ENCODE assay signal across 26 mouse cellular contexts in the genomic region with DNA sequence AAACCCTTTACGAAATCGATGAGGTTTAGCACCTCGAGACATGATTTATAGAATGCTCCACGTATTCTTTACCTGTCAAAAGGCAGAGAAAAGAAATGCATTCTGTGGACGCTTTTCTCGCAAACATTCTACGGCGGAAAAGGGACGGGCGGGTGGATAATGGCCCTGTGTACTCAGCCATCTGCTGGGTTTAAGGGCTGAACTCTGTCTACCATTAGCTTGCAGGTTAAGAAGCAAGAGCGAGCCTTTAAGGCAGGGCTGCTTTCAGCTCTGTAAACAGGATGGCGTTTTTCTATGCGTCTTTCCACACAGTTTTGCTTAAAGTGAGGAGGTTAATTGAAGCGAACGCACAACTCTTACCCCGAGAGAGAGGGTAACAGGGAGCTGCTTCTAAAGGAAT.
A peak's percentile ranks its signal among the peaks of the same experiment; 100 is the strongest.
DNase-seq lines count a peak whose midpoint lies in the region; ATAC-seq lines count a peak whose summit lies in the region.
"Had no signal": no experiment of that assay in that cellular context is flagged by ENCODE, and none has a peak within 500 bp of the region (broad histone marks: within the 10 kb centered on the region; RNA-seq: fewer than 3 reads in every experiment).

No protein-coding gene starts in this region.

- no peak overlapping the region for H3K4me3 ChIP-seq in forebrain, embryonic 12.5 days (replicated peaks)
- H3K4me3 ChIP-seq in forebrain, embryonic 10.5 days, result no peak overlapping the region
- no peak overlapping the region for H3K4me3 ChIP-seq in neural tube, embryonic 11.5 days (ENCODE audit: low read depth, low read length)
- no peak overlapping the region for H3K4me3 ChIP-seq in neural tube, embryonic 15.5 days (replicated peaks)
- no peak overlapping the region for H3K4me3 ChIP-seq in forebrain, embryonic 14.5 days (ENCODE audit: low read depth, low read length)
- H3K4me3 ChIP-seq: embryonic facial prominence, embryonic 12.5 days; gastrocnemius, adult 2 months; layer of hippocampus, adult 2 months; limb, embryonic 13.5 days; liver, embryonic 12.5 days had no signal

- ATAC-seq in forebrain, embryonic 12.5 days (ENCODE audit: low FRiP score), result peak; percentile 66; the same call in 1 of the 2 replicates
- ATAC-seq in neural tube, embryonic 11.5 days (ENCODE audit: insufficient read depth, low FRiP score, low TSS enrichment), result peak; percentile 42; the same call in 1 of the 2 replicates
- ATAC-seq in neural tube, embryonic 15.5 days (ENCODE audit: low FRiP score), result no peak
- peak; percentile 60 for ATAC-seq in forebrain, embryonic 14.5 days
- ATAC-seq: CD4-positive, CD25-positive, alpha-beta regulatory T cell, adult 4 months; intestine, embryonic 16.5 days; liver, embryonic 12.5 days had no signal

- no peaks in the 10 kb centered on the region for H3K27me3 ChIP-seq in forebrain, embryonic 12.5 days
- H3K27me3 ChIP-seq in forebrain, embryonic 10.5 days (ENCODE audit: poor library complexity, severe bottlenecking), result no peaks in the 10 kb centered on the region
- H3K27me3 ChIP-seq in neural tube, embryonic 11.5 days (ENCODE audit: control insufficient read depth, insufficient read depth, low read length), result no peaks in the 10 kb centered on the region
- H3K27me3 ChIP-seq in neural tube, embryonic 15.5 days (replicated peaks), result no peaks in the 10 kb centered on the region
- H3K27me3 ChIP-seq in forebrain, embryonic 14.5 days (replicated peaks; ENCODE audit: control insufficient read depth, insufficient read depth, low read length), result no peaks in the 10 kb centered on the region
- H3K27me3 ChIP-seq: embryonic facial prominence, embryonic 12.5 days; limb, embryonic 13.5 days; liver, embryonic 12.5 days had no signal

- no peaks in the 10 kb centered on the region for H3K36me3 ChIP-seq in forebrain, embryonic 12.5 days (replicated peaks)
- no peaks in the 10 kb centered on the region for H3K36me3 ChIP-seq in forebrain, embryonic 10.5 days (replicated peaks)
- H3K36me3 ChIP-seq in neural tube, embryonic 11.5 days (ENCODE audit: control insufficient read depth, insufficient read depth, low read length), result no peaks in the 10 kb centered on the region
- no peaks in the 10 kb centered on the region for H3K36me3 ChIP-seq in neural tube, embryonic 15.5 days
- H3K36me3 ChIP-seq in forebrain, embryonic 14.5 days (ENCODE audit: control insufficient read depth, insufficient read depth, low read length), result no peaks in the 10 kb centered on the region
- H3K36me3 ChIP-seq: embryonic facial prominence, embryonic 12.5 days; limb, embryonic 13.5 days; liver, embryonic 12.5 days had no signal

- H3K9me3 ChIP-seq in forebrain, embryonic 12.5 days, result no peaks in the 10 kb centered on the region
- no peaks in the 10 kb centered on the region for H3K9me3 ChIP-seq in forebrain, embryonic 10.5 days
- no peaks in the 10 kb centered on the region for H3K9me3 ChIP-seq in neural tube, embryonic 11.5 days (ENCODE audit: control insufficient read depth, low read length)
- H3K9me3 ChIP-seq in neural tube, embryonic 15.5 days (replicated peaks), result no peaks in the 10 kb centered on the region
- no peaks in the 10 kb centered on the region for H3K9me3 ChIP-seq in forebrain, embryonic 14.5 days (replicated peaks; ENCODE audit: control insufficient read depth, low read length)
- H3K9me3 ChIP-seq: embryonic facial prominence, embryonic 12.5 days; limb, embryonic 13.5 days had no signal

- peaks cover 5% of the 10 kb centered on the region; the same call in 1 of the 2 replicates for H3K4me1 ChIP-seq in forebrain, embryonic 12.5 days
- peaks cover 10% of the 10 kb centered on the region for H3K4me1 ChIP-seq in forebrain, embryonic 10.5 days
- H3K4me1 ChIP-seq in neural tube, embryonic 11.5 days (ENCODE audit: control insufficient read depth, insufficient read depth, low read length), result no peaks in the 10 kb centered on the region
- 0 out of 2 replicates have a peak, but pooled peaks cover 3% of the 10 kb centered on the region for H3K4me1 ChIP-seq in neural tube, embryonic 15.5 days
- no peaks in the 10 kb centered on the region; the same call in 1 of the 2 replicates for H3K4me1 ChIP-seq in forebrain, embryonic 14.5 days (ENCODE audit: control insufficient read depth, insufficient read depth, low read length)
- H3K4me1 ChIP-seq: embryonic facial prominence, embryonic 12.5 days; limb, embryonic 13.5 days; liver, embryonic 12.5 days had no signal

- no peak overlapping the region for H3K9ac ChIP-seq in forebrain, embryonic 12.5 days
- H3K9ac ChIP-seq in neural tube, embryonic 11.5 days (ENCODE audit: low read length), result no peak overlapping the region
- no peak overlapping the region for H3K9ac ChIP-seq in neural tube, embryonic 15.5 days (replicated peaks)
- no peak overlapping the region for H3K9ac ChIP-seq in forebrain, embryonic 14.5 days (ENCODE audit: low read length)
- H3K9ac ChIP-seq: embryonic facial prominence, embryonic 12.5 days; limb, embryonic 13.5 days; liver, embryonic 12.5 days had no signal

- DNase-seq in forebrain, embryonic 10.5 days (ENCODE audit: extremely low spot score, low spot score), result no peak
- DNase-seq in neural tube, embryonic 11.5 days (ENCODE audit: low spot score), result no peak
- peak; percentile 24 for DNase-seq in forebrain, embryonic 14.5 days (ENCODE audit: low spot score)
- DNase-seq in cerebellum, adult 8-10 months, result no peak
- no peak for DNase-seq in layer of hippocampus, adult 9-11 months
- DNase-seq: adrenal gland, postnatal 36 days; cerebellum, adult 11 months; cerebellum, postnatal 10 days; gastrocnemius, adult 2 months; kidney, adult 9 months; kidney, postnatal 14 days; layer of hippocampus, postnatal 36 days; lung, adult 18-20 months; lung, postnatal 10 days; thymus, adult 18-20 months; thymus, postnatal 36 days had no signal

- no peak overlapping the region for H3K4me2 ChIP-seq in forebrain, embryonic 12.5 days
- H3K4me2 ChIP-seq in neural tube, embryonic 11.5 days (ENCODE audit: low read depth), result no peak overlapping the region
- no peak overlapping the region for H3K4me2 ChIP-seq in neural tube, embryonic 15.5 days
- H3K4me2 ChIP-seq in forebrain, embryonic 14.5 days (ENCODE audit: low read length), result no peak overlapping the region; the same call in 1 of the 2 replicates
- H3K4me2 ChIP-seq: embryonic facial prominence, embryonic 12.5 days; heart, embryonic 11.5 days; limb, embryonic 13.5 days; liver, embryonic 12.5 days; midbrain, embryonic 11.5 days had no signal

- no peak overlapping the region for H3K27ac ChIP-seq in forebrain, embryonic 12.5 days
- no peak overlapping the region for H3K27ac ChIP-seq in forebrain, embryonic 10.5 days
- H3K27ac ChIP-seq in neural tube, embryonic 11.5 days (ENCODE audit: low read depth, low read length), result no peak overlapping the region
- no peak overlapping the region for H3K27ac ChIP-seq in neural tube, embryonic 15.5 days (replicated peaks)
- H3K27ac ChIP-seq in forebrain, embryonic 14.5 days (ENCODE audit: low read depth, low read length), result no peak overlapping the region
- H3K27ac ChIP-seq: embryonic facial prominence, embryonic 12.5 days; gastrocnemius, adult 2 months; layer of hippocampus, adult 2 months; limb, embryonic 13.5 days; liver, embryonic 12.5 days had no signal

- 62% methylated on average over 16 of the region's 16 CpGs for WGBS in forebrain, embryonic 12.5 days
- WGBS in forebrain, embryonic 10.5 days, result 82% methylated on average over 16 of the region's 16 CpGs
- WGBS in neural tube, embryonic 11.5 days, result 70% methylated on average over 16 of the region's 16 CpGs
- WGBS in neural tube, embryonic 15.5 days, result 53% methylated on average over 16 of the region's 16 CpGs
- 50% methylated on average over 16 of the region's 16 CpGs for whole genome bisulfite sequencing in forebrain, embryonic 14.5 days
